Mouse (Mus musculus) stomach, postnatal 0 days (tissue): ENCODE data around the gene Cyp20a1.

Source experiments
- CTCF ChIP-seq: IDR thresholded peaks from 2 replicates; pipeline ENCODE4 v1.5.1; 2016; ENCODE audit warnings: antibody characterized with exemption, low read depth, mild to moderate bottlenecking, moderate library complexity
- EP300 ChIP-seq: optimal IDR thresholded peaks from 2 replicates; pipeline ENCODE3; 2016; ENCODE audit warnings: antibody characterized with exemption

GRCm38 (mm10) chr1:60376556-60376955, 33.4 kb downstream of the Cyp20a1 start:
- TF ChIP-seq EP300 (no peak), CTCF (no peak)
